28 mouse cellular contexts compared by ENCODE assay signal in the genomic region with DNA sequence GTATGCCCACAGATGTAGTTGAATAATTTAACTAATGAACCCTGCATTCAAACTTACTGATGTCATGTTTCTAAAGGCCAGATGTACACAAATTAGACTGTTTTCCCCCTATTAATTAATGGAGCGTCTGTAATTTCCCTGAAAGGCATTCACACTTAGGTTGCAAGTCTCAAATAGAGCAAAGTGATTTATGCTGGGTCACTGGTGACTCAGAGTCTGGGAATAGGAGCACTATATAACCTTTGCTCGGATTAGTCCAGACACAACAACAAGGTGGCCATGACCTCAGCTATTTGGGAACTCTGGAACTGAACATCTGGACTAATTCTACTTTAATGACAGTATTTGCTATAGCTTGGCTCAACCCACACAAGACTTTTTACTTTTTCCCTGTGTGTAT. TPM values are rescaled to one million over a fixed set of nuclear protein-coding genes. Genes with fewer than 3 reads are reported as not detected.
DNase-seq lines count a peak whose midpoint lies in the region; ATAC-seq and TF ChIP-seq lines count a peak whose summit lies in the region.
"Had no signal": no experiment of that assay in that cellular context is flagged by ENCODE, and none has a peak within 500 bp of the region (broad histone marks: within the 10 kb centered on the region; RNA-seq: fewer than 3 reads in every experiment).

No protein-coding gene starts in this region.

- TF ChIP-seq POLR2A in brain, embryonic 14.5 days (IDR thresholded peaks at IDR 0.05; ENCODE audit: borderline replicate concordance, extremely low read depth, insufficient read depth, insufficient read length, poor library complexity, severe bottlenecking): no peak

- H3K4me3 ChIP-seq in limb, embryonic 12.5 days (replicated peaks): no peak overlapping the region
- H3K4me3 ChIP-seq in limb, embryonic 10.5 days: no peak overlapping the region
- H3K4me3 ChIP-seq in midbrain, embryonic 16.5 days (ENCODE audit: low read depth, low read length): no peak overlapping the region
- H3K4me3 ChIP-seq: embryonic facial prominence, embryonic 12.5 days; hindbrain, embryonic 10.5 days; hindbrain, embryonic 15.5 days; liver, embryonic 15.5 days; lung, embryonic 15.5 days; myocyte; neural tube, embryonic 12.5 days had no signal

- no peak for TF ChIP-seq CTCF in brain, embryonic 14.5 days (IDR thresholded peaks at IDR 0.05; ENCODE audit: borderline replicate concordance, extremely low read depth, insufficient read depth, insufficient read length)

- no peak overlapping the region for H3K27ac ChIP-seq in limb, embryonic 12.5 days
- H3K27ac ChIP-seq in limb, embryonic 10.5 days: no peak overlapping the region
- no peak overlapping the region for H3K27ac ChIP-seq in midbrain, embryonic 16.5 days (ENCODE audit: low read length)
- H3K27ac ChIP-seq: embryonic facial prominence, embryonic 12.5 days; hindbrain, embryonic 10.5 days; hindbrain, embryonic 15.5 days; liver, embryonic 15.5 days; lung, embryonic 15.5 days; neural tube, embryonic 12.5 days had no signal

- 0 out of 2 replicates have a peak, but pooled peaks have one; percentile 49 for ATAC-seq in limb, embryonic 12.5 days (ENCODE audit: insufficient number of reproducible peaks, insufficient read depth, low FRiP score, low TSS enrichment, low read depth)
- ATAC-seq in midbrain, embryonic 16.5 days: no peak
- ATAC-seq: forebrain, embryonic 14.5 days; inflammation-experienced regulatory T-cells, adult 6 months had no signal

- peaks cover 14% of the 10 kb centered on the region for H3K9me3 ChIP-seq in limb, embryonic 12.5 days
- H3K9me3 ChIP-seq in limb, embryonic 10.5 days (replicated peaks): peaks cover 3% of the 10 kb centered on the region; the same call in 1 of the 2 replicates
- H3K9me3 ChIP-seq in midbrain, embryonic 16.5 days (replicated peaks; ENCODE audit: control insufficient read depth, low read length, poor library complexity, severe bottlenecking): no peaks in the 10 kb centered on the region
- H3K9me3 ChIP-seq: liver, embryonic 15.5 days; lung, embryonic 15.5 days had no signal

- no peak overlapping the region for H3K4me2 ChIP-seq in limb, embryonic 12.5 days
- no peak overlapping the region for H3K4me2 ChIP-seq in midbrain, embryonic 16.5 days (ENCODE audit: low read length)
- H3K4me2 ChIP-seq: embryonic facial prominence, embryonic 12.5 days; hindbrain, embryonic 15.5 days; liver, embryonic 15.5 days; lung, embryonic 15.5 days; midbrain, embryonic 11.5 days; neural tube, embryonic 12.5 days had no signal

- H3K36me3 ChIP-seq in limb, embryonic 12.5 days: no peaks in the 10 kb centered on the region
- H3K36me3 ChIP-seq in limb, embryonic 10.5 days: no peaks in the 10 kb centered on the region
- no peaks in the 10 kb centered on the region for H3K36me3 ChIP-seq in midbrain, embryonic 16.5 days (ENCODE audit: control insufficient read depth, insufficient read depth, low read length)
- H3K36me3 ChIP-seq: embryonic facial prominence, embryonic 12.5 days; hindbrain, embryonic 10.5 days; hindbrain, embryonic 15.5 days; liver, embryonic 15.5 days; lung, embryonic 15.5 days; neural tube, embryonic 12.5 days had no signal

- WGBS in limb, embryonic 12.5 days: 30% methylated on average over 2 of the region's 2 CpGs
- 69% methylated on average over 2 of the region's 2 CpGs for WGBS in limb, embryonic 10.5 days
- WGBS in midbrain, embryonic 16.5 days: 84% methylated on average over 2 of the region's 2 CpGs

- DNase-seq in adrenal gland, postnatal 14 days: peak; percentile 13
- DNase-seq in adrenal gland, postnatal 4 days (ENCODE audit: low spot score in 2 of 2): no peak
- no peak for DNase-seq in limb, embryonic 10.5 days (ENCODE audit: low spot score)
- DNase-seq in Muller cell, postnatal 12 days (ENCODE audit: inconsistent ontology term): peak; percentile 55
- peak; percentile 5 for DNase-seq in brain, embryonic 14.5 days (ENCODE audit: low read depth)
- DNase-seq in right cerebral cortex, postnatal 10 days (ENCODE audit: low spot score in 2 of 2): no peak
- DNase-seq: B cell, adult 2 months; cerebellum, adult 11-12 months; cerebellum, adult 9-11 months; embryo, embryonic 11 days; heart, postnatal 14 days; kidney, adult 8-10 months; kidney, postnatal 10 days; layer of hippocampus, adult 9-11 months; right cerebral cortex, adult 18-20 months; thymus, postnatal 4 days had no signal

- H3K27me3 ChIP-seq in limb, embryonic 12.5 days: no peaks in the 10 kb centered on the region
- no peaks in the 10 kb centered on the region for H3K27me3 ChIP-seq in limb, embryonic 10.5 days (ENCODE audit: low read depth, poor library complexity, severe bottlenecking)
- no peaks in the 10 kb centered on the region for H3K27me3 ChIP-seq in midbrain, embryonic 16.5 days (ENCODE audit: control insufficient read depth, insufficient read depth, low read depth, low read length)
- H3K27me3 ChIP-seq: embryonic facial prominence, embryonic 12.5 days; hindbrain, embryonic 15.5 days; lung, embryonic 15.5 days; neural tube, embryonic 12.5 days had no signal

- peaks cover 9% of the 10 kb centered on the region for H3K4me1 ChIP-seq in limb, embryonic 12.5 days (replicated peaks)
- peaks cover 7% of the 10 kb centered on the region; the same call in 1 of the 2 replicates for H3K4me1 ChIP-seq in limb, embryonic 10.5 days
- H3K4me1 ChIP-seq in midbrain, embryonic 16.5 days (ENCODE audit: control insufficient read depth, insufficient read depth, low read length): no peaks in the 10 kb centered on the region
- H3K4me1 ChIP-seq: embryonic facial prominence, embryonic 12.5 days; hindbrain, embryonic 15.5 days; liver, embryonic 15.5 days; lung, embryonic 15.5 days; neural tube, embryonic 12.5 days had no signal

- H3K9ac ChIP-seq in limb, embryonic 12.5 days (replicated peaks): no peak overlapping the region
- H3K9ac ChIP-seq in midbrain, embryonic 16.5 days (ENCODE audit: low read depth, low read length): no peak overlapping the region
- H3K9ac ChIP-seq: embryonic facial prominence, embryonic 12.5 days; hindbrain, embryonic 15.5 days; liver, embryonic 15.5 days; lung, embryonic 15.5 days; neural tube, embryonic 12.5 days had no signal

RNA-seq across cellular contexts. Expression of a gene that starts 3.8 kb away (rescaled TPM):
- 104 and 117 TPM in 2 replicates for total RNA-seq in adrenal gland, postnatal 14 days (2021)
- 100 to 1,000 TPM; 142 to 178 TPM for total RNA-seq in adrenal gland, postnatal 4 days (2021)
- 33.5 and 38.4 TPM in 2 replicates for polyA plus RNA-seq in limb, embryonic 12.5 days (2016; fragmentation: Nextera tagmentation; extraction: Ambion mirVana)
- polyA plus RNA-seq in limb, embryonic 10.5 days (2016; fragmentation: Nextera tagmentation; extraction: Ambion mirVana): 28.9 and 32.8 TPM in 2 replicates
- 103 and 127 TPM in 2 replicates for polyA plus RNA-seq in brain, embryonic 14.5 days (2012; rRNA removed)
- polyA plus RNA-seq in midbrain, embryonic 16.5 days (2015; fragmentation: Nextera tagmentation; extraction: Ambion mirVana): 26.5 and 31.2 TPM in 2 replicates

RNA-seq across cellular contexts. Expression of a gene that starts 34.0 kb away (rescaled TPM):
- total RNA-seq in adrenal gland, postnatal 14 days (2021): 67.6 and 73.0 TPM in 2 replicates
- 10 to 100 TPM; 80.3 to 82.8 TPM for total RNA-seq in adrenal gland, postnatal 4 days (2021)
- polyA plus RNA-seq in limb, embryonic 12.5 days (2016; fragmentation: Nextera tagmentation; extraction: Ambion mirVana): 27.6 and 31.4 TPM in 2 replicates
- 17.2 and 20.5 TPM in 2 replicates for polyA plus RNA-seq in limb, embryonic 10.5 days (2016; fragmentation: Nextera tagmentation; extraction: Ambion mirVana)
- 35.2 and 52.2 TPM in 2 replicates for polyA plus RNA-seq in brain, embryonic 14.5 days (2012; rRNA removed)
- polyA plus RNA-seq in midbrain, embryonic 16.5 days (2015; fragmentation: Nextera tagmentation; extraction: Ambion mirVana): 26.0 and 27.8 TPM in 2 replicates

Comparison
In these comparisons a context has a peak if more than half of its experiments do, and no peak if none do; other contexts are left out.
1. DNase-seq: peak in adrenal gland, postnatal 14 days (single experiment), Muller cell, postnatal 12 days (single experiment) and brain, embryonic 14.5 days (single experiment); none in adrenal gland, postnatal 4 days (0 of 2), limb, embryonic 10.5 days (single experiment) and right cerebral cortex, postnatal 10 days (0 of 2).